Mouse (Mus musculus) midbrain, embryonic 11.5 days (tissue): ENCODE data around the gene Htt. TPM values are rescaled to one million over a fixed set of nuclear protein-coding genes. Genes with fewer than 3 reads are reported as not detected.

Experiments used
- ATAC-seq: fragments of 200-750 bp; cut with Nextera tagmentation; 2 replicates; pipeline ENCODE4 v1.8.0; 2017; ENCODE audit warnings: moderate TSS enrichment, moderate library complexity; ENCODE audit not compliant: low FRiP score
- DNase-seq: peaks from one replicate; pipeline ENCODE4 v3.0.0; 2015; ENCODE audit warnings: low spot score; ENCODE audit errors: missing footprints
- H3K27ac ChIP-seq: fragments of 300-500 bp; sonication (generic); 2 replicates; pipeline ENCODE4 v1.5.1; 2014; ENCODE audit warnings: low read depth, low read length
- H3K27me3 ChIP-seq: fragments of 300-500 bp; sonication (generic); 2 replicates; pipeline ENCODE4 v1.6.1; 2014; ENCODE audit warnings: mild to moderate bottlenecking, low read length, moderate library complexity, mixed read lengths; ENCODE audit not compliant: control insufficient read depth, insufficient read depth
- H3K36me3 ChIP-seq: fragments of 300-500 bp; sonication (generic); 2 replicates; pipeline ENCODE4 v1.6.1; 2014; ENCODE audit warnings: mild to moderate bottlenecking, low read length, moderate library complexity, mixed read lengths; ENCODE audit not compliant: control insufficient read depth, insufficient read depth
- H3K4me1 ChIP-seq: fragments of 300-500 bp; sonication (generic); 2 replicates; pipeline ENCODE4 v1.6.1; 2014; ENCODE audit warnings: low read length; ENCODE audit not compliant: control insufficient read depth, insufficient read depth
- H3K4me2 ChIP-seq: fragments of 300-500 bp; sonication (generic); 2 replicates; pipeline ENCODE4 v1.6.1; 2014; ENCODE audit warnings: mild to moderate bottlenecking, moderate library complexity
- H3K4me3 ChIP-seq: fragments of 300-500 bp; sonication (generic); 2 replicates; pipeline ENCODE4 v1.5.1; 2014; ENCODE audit warnings: low read depth, low read length
- H3K9ac ChIP-seq: fragments of 300-500 bp; sonication (generic); 2 replicates; pipeline ENCODE4 v1.6.1; 2014; ENCODE audit warnings: low read length
- H3K9me3 ChIP-seq: fragments of 300-500 bp; sonication (generic); 2 replicates; pipeline ENCODE4 v1.6.1; 2016; ENCODE audit warnings: low read length; ENCODE audit not compliant: control insufficient read depth
- WGBS: fragments of 180-500 bp; shearing (Covaris S2); extraction: QIAGEN DNeasy Blood & Tissue Kit; methylation state at CpG from one replicate; pipeline ENCODE4 v1.1.7; 2014; 5-methylcytosine and 5-hydroxymethylcytosine counted together
- polyA plus RNA-seq: library from polyadenylated mRNA; unstranded; fragments of >200 nt; fragmentation: Nextera tagmentation; extraction: Ambion mirVana; gene quantifications from 2 replicates; pipeline ENCODE4 v1.2.1, GENCODE M21; 2014

Gene Htt
- polyA plus RNA-seq, 1 experiment from 2014 or later = 13.4 TPM

DNA sequence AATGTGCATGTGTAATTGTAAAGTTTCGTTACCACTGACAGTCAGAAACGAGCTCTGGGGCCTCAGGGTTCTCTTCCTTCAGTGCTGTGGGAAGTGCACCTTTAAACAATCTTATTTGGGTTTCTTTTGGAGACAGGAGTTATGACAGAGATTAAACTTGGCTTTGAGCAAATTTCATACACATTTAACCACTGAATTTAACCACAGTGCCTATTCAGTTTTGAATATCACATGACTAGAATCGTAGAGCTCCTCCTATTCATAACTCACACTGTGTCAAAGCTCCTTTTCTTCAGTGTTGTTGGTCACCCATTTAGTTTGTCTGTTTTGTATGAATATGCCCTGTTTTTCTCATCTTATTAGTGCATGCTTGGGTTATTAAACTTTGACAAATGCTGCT, 10.3 kb downstream of the Htt start:
- Histone ChIP-seq H3K4me3 (no peak overlapping the region), H3K4me2 (no peak overlapping the region), H3K9me3 (no peaks in the 10 kb centered on the region), H3K27me3 (no peaks in the 10 kb centered on the region), H3K36me3 (no peaks in the 10 kb centered on the region), H3K27ac (no peak overlapping the region), H3K4me1 (no peaks in the 10 kb centered on the region), H3K9ac (no peak overlapping the region)
- 93% methylated on average over 3 of the region's 3 CpGs for WGBS
- ATAC-seq (no peak), DNase-seq (no peak)

GRCm38 (mm10) chr5:34772696-34773245, 11.2 kb downstream of the Htt start:
- Histone ChIP-seq H3K4me2 (no peak overlapping the region), H3K27ac (no peak overlapping the region), H3K36me3 (no peaks in the 10 kb centered on the region), H3K4me1 (no peaks in the 10 kb centered on the region), H3K9ac (no peak overlapping the region), H3K27me3 (no peaks in the 10 kb centered on the region), H3K9me3 (no peaks in the 10 kb centered on the region), H3K4me3 (no peak overlapping the region)
- 94% methylated on average over 4 of the region's 4 CpGs for WGBS
- no peak for DNase-seq
- ATAC-seq = no peak

DNA sequence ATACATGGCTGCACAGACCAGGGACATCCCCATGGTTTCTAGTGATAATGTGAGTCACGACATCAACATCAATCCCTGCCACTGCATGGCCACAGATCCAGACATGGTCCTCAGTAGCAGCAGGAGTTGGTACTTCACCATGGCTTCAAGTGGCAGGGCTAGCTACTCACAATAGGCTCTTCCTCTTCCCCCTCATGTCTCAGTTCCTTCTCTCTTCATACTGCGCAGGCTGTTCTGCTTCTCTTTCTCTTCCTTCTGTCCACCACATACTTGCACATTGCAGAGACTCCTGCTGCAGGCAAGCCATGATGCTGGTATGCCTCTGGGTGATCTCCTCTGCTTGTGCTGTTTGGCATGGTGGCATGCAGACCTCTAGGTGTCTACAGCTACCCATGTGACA, 11.9 kb downstream of the Htt start:
- Histone ChIP-seq H3K4me2 (no peak overlapping the region), H3K9me3 (no peaks in the 10 kb centered on the region), H3K36me3 (no peaks in the 10 kb centered on the region), H3K9ac (no peak overlapping the region), H3K27ac (no peak overlapping the region), H3K27me3 (no peaks in the 10 kb centered on the region), H3K4me3 (no peak overlapping the region), H3K4me1 (no peaks in the 10 kb centered on the region)
- 94% methylated on average over 2 of the region's 2 CpGs for WGBS
- ATAC-seq (no peak), DNase-seq (no peak)

GRCm38 (mm10) chr5:34785027-34785426, 23.5 kb downstream of the Htt start:
- no peak overlapping the region for H3K4me2 ChIP-seq
- ATAC-seq (no peak), DNase-seq (no peak)
- H3K4me1 ChIP-seq = no peaks in the 10 kb centered on the region
- 89% methylated on average over 3 of the region's 3 CpGs for WGBS
- no peak overlapping the region for H3K27ac ChIP-seq
- no peak overlapping the region for H3K9ac ChIP-seq
- H3K27me3 ChIP-seq = no peaks in the 10 kb centered on the region
- no peak overlapping the region for H3K4me3 ChIP-seq
- H3K9me3 ChIP-seq = no peaks in the 10 kb centered on the region
- H3K36me3 ChIP-seq = 0 out of 2 replicates have a peak, but pooled peaks cover 3% of the 10 kb centered on the region

DNA sequence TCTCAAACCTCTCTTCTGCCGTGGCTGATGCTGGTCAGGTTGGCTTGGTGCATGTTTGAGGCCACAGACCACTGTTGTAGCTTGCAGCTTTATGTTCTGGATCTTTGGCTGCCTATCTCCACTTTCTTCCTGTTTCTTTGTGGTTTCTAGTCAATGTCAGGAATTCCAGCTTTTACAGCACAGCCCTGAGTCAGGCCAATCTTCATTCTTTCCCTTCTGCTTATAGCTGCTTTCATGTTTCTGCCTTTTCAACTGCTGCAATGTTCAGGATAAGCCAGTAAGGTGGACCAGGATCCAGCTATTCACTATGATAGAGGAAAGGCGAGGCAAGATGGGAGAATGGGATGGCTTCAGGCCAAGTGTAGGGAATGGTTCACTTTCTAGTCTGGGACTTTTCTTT, 29.6 kb downstream of the Htt start:
- no peak overlapping the region for H3K4me3 ChIP-seq
- H3K4me1 ChIP-seq = no peaks in the 10 kb centered on the region
- H3K9ac ChIP-seq = no peak overlapping the region
- DNase-seq (no peak), ATAC-seq (no peak)
- 86% methylated on average over 2 of the region's 2 CpGs for WGBS
- no peak overlapping the region for H3K4me2 ChIP-seq
- no peaks in the 10 kb centered on the region for H3K9me3 ChIP-seq
- H3K27ac ChIP-seq = no peak overlapping the region
- H3K27me3 ChIP-seq = no peaks in the 10 kb centered on the region
- H3K36me3 ChIP-seq = no peaks in the 10 kb centered on the region

- H3K36me3 ChIP-seq = peaks cover 8% of the 10 kb centered on the region; the same call in 1 of the 2 replicates
- DNase-seq (no peak), ATAC-seq (no peak)
Measured at GRCm38 (mm10) chr5:34800292-34800953, 38.9 kb downstream of the Htt start.

DNA sequence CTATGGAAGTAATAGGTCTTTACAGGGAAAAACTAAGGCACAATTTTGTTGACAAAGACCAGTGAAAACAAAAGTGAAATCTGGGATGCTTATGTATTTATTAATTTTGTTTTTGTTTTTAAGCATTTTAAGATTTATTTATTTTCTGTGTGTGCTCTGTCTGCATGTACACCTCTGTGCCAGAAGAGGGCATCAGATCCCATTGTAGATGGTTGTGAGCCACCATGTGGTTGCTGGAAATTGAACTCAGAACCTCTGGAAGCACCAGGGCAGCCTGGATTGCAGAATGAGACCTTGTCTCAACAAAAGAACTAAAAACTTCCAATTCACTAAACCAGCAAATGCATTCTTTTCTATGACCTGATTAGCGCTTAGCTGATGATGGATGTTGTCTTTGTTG, 44.5 kb downstream of the Htt start:
- H3K27me3 ChIP-seq = no peaks in the 10 kb centered on the region
- H3K4me3 ChIP-seq = no peak overlapping the region
- H3K4me1 ChIP-seq = no peaks in the 10 kb centered on the region
- H3K9me3 ChIP-seq = no peaks in the 10 kb centered on the region
- H3K4me2 ChIP-seq = no peak overlapping the region
- no peak for ATAC-seq
- no peak for DNase-seq
- peaks cover 9% of the 10 kb centered on the region; the same call in 1 of the 2 replicates for H3K36me3 ChIP-seq
- H3K9ac ChIP-seq = no peak overlapping the region
- 91% methylated on average over 1 of the region's 1 CpGs for whole genome bisulfite sequencing
- H3K27ac ChIP-seq = no peak overlapping the region

More at GRCm38 (mm10) chr5:34800292-34800953, 38.9 kb downstream of the Htt start:
- Histone ChIP-seq H3K9me3 (no peaks in the 10 kb centered on the region), H3K4me1 (no peaks in the 10 kb centered on the region), H3K27me3 (no peaks in the 10 kb centered on the region), H3K4me2 (no peak overlapping the region), H3K4me3 (no peak overlapping the region), H3K27ac (no peak overlapping the region), H3K9ac (no peak overlapping the region)
- WGBS = 93% methylated on average over 5 of the region's 5 CpGs

DNA sequence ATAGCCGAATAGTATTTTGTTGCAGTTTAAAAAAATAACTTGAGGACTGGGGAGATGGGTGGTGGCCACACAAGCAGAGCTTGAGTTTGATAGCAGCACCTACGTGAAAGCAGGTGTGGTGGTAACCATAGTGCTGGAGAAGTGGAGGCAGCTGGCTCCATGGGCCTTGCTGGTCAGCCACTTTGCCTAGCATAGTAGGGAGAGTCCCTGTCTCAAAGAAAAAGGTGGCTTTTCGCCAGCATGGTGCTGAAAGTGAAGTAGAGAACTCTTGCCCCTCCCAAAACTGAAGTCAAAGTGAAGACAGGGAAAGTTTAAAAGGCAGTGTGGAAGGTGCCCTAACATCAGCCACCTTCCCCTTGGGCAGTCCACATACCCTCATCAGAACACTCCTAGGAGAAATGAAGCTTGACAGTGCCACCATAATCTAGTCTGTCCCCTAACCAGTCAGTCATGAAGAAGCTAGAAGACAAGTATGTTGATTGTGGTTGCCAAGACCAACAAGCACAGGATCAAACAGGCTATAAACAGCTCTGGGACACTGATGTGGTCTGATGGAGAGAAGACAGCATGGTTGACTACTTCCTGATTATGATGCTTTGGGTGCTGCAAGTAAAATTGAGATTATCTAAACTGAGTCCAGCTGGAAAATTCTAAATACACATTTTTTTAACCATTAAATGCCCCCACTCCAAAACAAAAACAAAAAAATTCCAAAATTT, 61.0 kb downstream of the Htt start:
- Histone ChIP-seq H3K27me3 (no peaks in the 10 kb centered on the region), H3K4me1 (no peaks in the 10 kb centered on the region), H3K4me3 (no peak overlapping the region), H3K9me3 (no peaks in the 10 kb centered on the region), H3K9ac (no peak overlapping the region), H3K4me2 (no peak overlapping the region), H3K27ac (no peak overlapping the region), H3K36me3 (peaks cover 11% of the 10 kb centered on the region)
- ATAC-seq (no peak), DNase-seq (no peak)
- 88% methylated on average over 3 of the region's 3 CpGs for WGBS

DNA sequence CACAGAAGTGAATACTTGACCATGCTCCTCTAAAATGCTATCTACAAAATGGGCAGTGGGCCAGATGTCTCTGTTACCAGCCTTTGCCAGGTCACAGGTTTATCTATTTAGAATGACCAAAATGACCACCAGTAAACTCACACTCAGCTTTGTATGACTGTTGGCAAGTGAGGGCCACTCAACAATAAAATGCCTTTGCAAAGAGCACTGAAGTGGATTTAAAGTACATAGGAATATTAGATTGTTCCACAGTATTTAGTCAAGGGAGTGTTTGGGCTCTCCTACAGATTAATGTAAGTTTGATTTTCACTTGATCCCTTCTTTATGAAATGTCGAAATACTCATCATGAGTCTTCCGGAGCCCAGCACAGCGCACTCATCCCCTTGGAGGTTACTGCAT, 92.5 kb downstream of the Htt start:
- Histone ChIP-seq H3K9me3 (no peaks in the 10 kb centered on the region), H3K9ac (no peak overlapping the region), H3K27me3 (no peaks in the 10 kb centered on the region), H3K27ac (no peak overlapping the region), H3K36me3 (peaks cover 8% of the 10 kb centered on the region; the same call in 1 of the 2 replicates), H3K4me2 (no peak overlapping the region), H3K4me3 (no peak overlapping the region), H3K4me1 (no peaks in the 10 kb centered on the region)
- DNase-seq = no peak
- ATAC-seq = no peak
- 93% methylated on average over 3 of the region's 3 CpGs for WGBS
